Mouse (Mus musculus) liver, embryonic 12.5 days (tissue): Measurements from ENCODE around the gene Gpr180. TPM values are rescaled to one million over a fixed set of nuclear protein-coding genes. Genes with fewer than 3 reads are reported as not detected.

ENCODE experiments used
- polyA plus RNA-seq: library from polyadenylated mRNA; unstranded; fragments of >200 nt; fragmentation: Nextera tagmentation; extraction: Ambion mirVana; gene quantifications from 2 replicates; pipeline ENCODE4 v1.2.1, GENCODE M21; 2016

Gpr180 gene
- polyA plus RNA-seq, 1 experiment from 2014 or later, result 19.2 TPM

Other genes starting within 250 kb of the Gpr180 start
- gene Dct, start 84.9 kb upstream of the Gpr180 start, polyA plus RNA-seq, result 0.45 and 0.67 TPM in 2 replicates
- gene Tgds, start 4.4 kb upstream of the Gpr180 start, polyA plus RNA-seq, result 23.0 and 23.2 TPM in 2 replicates
- 0.02 TPM in 1 of 2 replicates, not detected in the other for gene Sox21, start 99.9 kb downstream of the Gpr180 start, polyA plus RNA-seq
- not detected in 2 replicates for gene Gm9376, start 129.8 kb downstream of the Gpr180 start, polyA plus RNA-seq